Mouse (Mus musculus) cortical plate, adult 2 months (tissue): ENCODE data around the gene Gm7879.

Experiments used
- CTCF ChIP-seq: fragments of 200-500 bp; IDR thresholded peaks from 2 replicates; pipeline ENCODE4 v1.5.1; 2011; ENCODE audit warnings: mild to moderate bottlenecking, control low read depth, low read length; ENCODE audit not compliant: insufficient read depth; ENCODE audit errors: extremely low read depth
- POLR2A ChIP-seq: fragments of 200-500 bp; IDR thresholded peaks from 2 replicates; pipeline ENCODE4 v1.6.1; 2011; ENCODE audit warnings: mild to moderate bottlenecking, low read length, control low read depth; ENCODE audit not compliant: insufficient read depth; ENCODE audit errors: extremely low read depth

GRCm38 (mm10) chr5:43863642-43864041 is 49.3 kb upstream of the Gm7879 start:
- TF ChIP-seq POLR2A (no peak), CTCF (no peak)
